ENCODE assay signal across 22 mouse cellular contexts in genomic region chr9:121187811-121188210, GRCm38 (mm10).
DNase-seq lines count a peak whose midpoint lies in the region; ATAC-seq lines count a peak whose summit lies in the region.
"Had no signal": no experiment of that assay in that cellular context is flagged by ENCODE, and none has a peak within 500 bp of the region (broad histone marks: within the 10 kb centered on the region; RNA-seq: fewer than 3 reads in every experiment).

No protein-coding gene starts in this region.

- ATAC-seq in liver, embryonic 12.5 days = no peak
- ATAC-seq: forebrain, postnatal 0 days; hindbrain, embryonic 16.5 days; inflammation-experienced regulatory T-cells, adult 6 months had no signal

- no peaks in the 10 kb centered on the region for H3K4me1 ChIP-seq in liver, embryonic 12.5 days
- H3K4me1 ChIP-seq: embryonic facial prominence, embryonic 12.5 days; forebrain, embryonic 12.5 days; hindbrain, embryonic 12.5 days had no signal

- no peak overlapping the region for H3K9ac ChIP-seq in liver, embryonic 12.5 days
- H3K9ac ChIP-seq: embryonic facial prominence, embryonic 12.5 days; forebrain, embryonic 12.5 days; forebrain, postnatal 0 days; hindbrain, embryonic 12.5 days had no signal

- DNase-seq in frontal cortex, postnatal 36 days (ENCODE audit: low spot score in 2 of 2) = peak; percentile 4 to 52
- no peak for DNase-seq in frontal cortex, postnatal 10 days (ENCODE audit: low spot score in 2 of 2)
- DNase-seq in left cerebral cortex, postnatal 14 days (ENCODE audit: low spot score in 2 of 2) = peak; percentile 52 to 57
- DNase-seq in left cerebral cortex, adult 8-10 months (ENCODE audit: low spot score in 2 of 2) = no peak
- DNase-seq in right cerebral cortex, adult 2 months (ENCODE audit: low spot score in 2 of 2) = peak; percentile 45 to 58
- DNase-seq in right cerebral cortex, postnatal 4 days = no peak
- DNase-seq in right cerebral cortex, postnatal 36 days (ENCODE audit: low spot score in 2 of 2) = peak; percentile 22 to 30
- DNase-seq: adrenal gland, adult 2 months; adrenal gland, postnatal 36 days; cerebellum, adult 11-12 months; cerebellum, adult 9-10 months; cerebellum, postnatal 25 days; forebrain, postnatal 0 days; gastrocnemius, postnatal 10 days; heart, postnatal 10 days; heart, postnatal 4 days had no signal

- peaks cover 11% of the 10 kb centered on the region for H3K9me3 ChIP-seq in liver, embryonic 12.5 days (replicated peaks)

- no peak overlapping the region for H3K27ac ChIP-seq in liver, embryonic 12.5 days
- H3K27ac ChIP-seq: embryonic facial prominence, embryonic 12.5 days; forebrain, embryonic 12.5 days; hindbrain, embryonic 12.5 days had no signal

- H3K4me2 ChIP-seq in liver, embryonic 12.5 days = no peak overlapping the region
- H3K4me2 ChIP-seq: embryonic facial prominence, embryonic 12.5 days; forebrain, embryonic 12.5 days; hindbrain, embryonic 12.5 days had no signal

- WGBS in liver, embryonic 12.5 days (ENCODE audit: insufficient replicate concordance) = 72% methylated on average over 8 of the region's 8 CpGs

- H3K27me3 ChIP-seq in liver, embryonic 12.5 days (replicated peaks) = no peaks in the 10 kb centered on the region
- H3K27me3 ChIP-seq: embryonic facial prominence, embryonic 12.5 days; forebrain, embryonic 12.5 days; hindbrain, embryonic 12.5 days had no signal

- no peak overlapping the region for H3K4me3 ChIP-seq in liver, embryonic 12.5 days
- H3K4me3 ChIP-seq: embryonic facial prominence, embryonic 12.5 days; forebrain, embryonic 12.5 days; hindbrain, embryonic 12.5 days had no signal

- H3K36me3 ChIP-seq in liver, embryonic 12.5 days = no peaks in the 10 kb centered on the region

- intact Hi-C loops in left cerebral cortex, postnatal 14 days (cut with DNase I) = no loop called here

Comparison
In these comparisons a context has a peak if more than half of its experiments do, and no peak if none do; other contexts are left out.
1. DNase-seq: peak in frontal cortex, postnatal 36 days (2 of 2), left cerebral cortex, postnatal 14 days (2 of 2), right cerebral cortex, adult 2 months (2 of 2) and right cerebral cortex, postnatal 36 days (2 of 2); none in frontal cortex, postnatal 10 days (0 of 2), left cerebral cortex, adult 8-10 months (0 of 2) and right cerebral cortex, postnatal 4 days (single experiment).